Mouse (Mus musculus) embryonic fibroblast, embryonic 13.5 days (primary cell): Measurements from ENCODE around the gene Cfap300. TPM values are rescaled to one million over a fixed set of nuclear protein-coding genes. Genes with fewer than 3 reads are reported as not detected.
A peak's percentile ranks its signal among the peaks of the same experiment; 100 is the strongest.

Experiments used
- H3K27ac ChIP-seq: 2 replicates; pipeline ENCODE4 v1.5.1; 2012; ENCODE audit warnings: low read length, control low read depth, inconsistent platforms; ENCODE audit not compliant: insufficient read depth
- H3K4me1 ChIP-seq: 2 replicates; pipeline ENCODE4 v1.6.1; 2011; ENCODE audit warnings: low read length; ENCODE audit not compliant: control insufficient read depth, insufficient read depth
- H3K4me3 ChIP-seq: 2 replicates; pipeline ENCODE4 v1.5.1; 2011; ENCODE audit warnings: mild to moderate bottlenecking, control low read depth, low read length; ENCODE audit not compliant: insufficient read depth
- CTCF ChIP-seq: IDR thresholded peaks from 2 replicates; pipeline ENCODE4 v1.5.1; 2011; ENCODE audit warnings: mild to moderate bottlenecking, control low read depth, low read length, moderate library complexity, borderline replicate concordance; ENCODE audit not compliant: insufficient read depth
- POLR2A ChIP-seq: IDR thresholded peaks from 2 replicates; pipeline ENCODE4 v1.6.1; 2011; ENCODE audit warnings: low read depth, mild to moderate bottlenecking, control low read depth, low read length, moderate library complexity
- polyA plus RNA-seq: library from polyadenylated mRNA; stranded (reverse); fragments of >200 nt; gene quantifications from 2 replicates; pipeline ENCODE4 v1.2.4, GENCODE M21; 2011; ENCODE audit warnings: low read depth; ENCODE audit not compliant: missing spikeins, insufficient read length

Gene Cfap300
- polyA plus RNA-seq, 1 experiment = 8.4 TPM

DNA sequence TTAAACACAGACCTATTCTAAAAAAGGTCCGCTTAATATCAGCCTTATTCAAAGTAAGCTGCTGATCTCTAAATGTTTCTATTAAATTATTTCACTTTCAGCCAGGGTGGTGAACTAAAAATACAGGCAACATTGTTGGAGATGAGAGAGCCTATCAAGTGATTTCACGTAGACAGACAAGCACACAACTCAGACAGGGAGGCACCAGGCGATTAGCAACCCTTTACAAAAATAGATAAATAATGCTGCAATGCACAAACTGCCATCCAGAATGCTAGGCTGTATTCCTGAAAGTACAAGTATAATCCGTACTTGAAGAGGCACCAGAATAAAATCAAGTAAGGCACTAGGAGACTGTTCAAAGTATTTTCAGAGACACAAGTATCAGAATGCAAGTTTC is 58.3 kb downstream of the Cfap300 start:
- H3K4me1 ChIP-seq = peaks cover 10% of the 10 kb centered on the region
- H3K4me3 ChIP-seq = no peak overlapping the region
- H3K27ac ChIP-seq = no peak overlapping the region
- no peak for TF ChIP-seq CTCF
- TF ChIP-seq POLR2A = no peak

DNA sequence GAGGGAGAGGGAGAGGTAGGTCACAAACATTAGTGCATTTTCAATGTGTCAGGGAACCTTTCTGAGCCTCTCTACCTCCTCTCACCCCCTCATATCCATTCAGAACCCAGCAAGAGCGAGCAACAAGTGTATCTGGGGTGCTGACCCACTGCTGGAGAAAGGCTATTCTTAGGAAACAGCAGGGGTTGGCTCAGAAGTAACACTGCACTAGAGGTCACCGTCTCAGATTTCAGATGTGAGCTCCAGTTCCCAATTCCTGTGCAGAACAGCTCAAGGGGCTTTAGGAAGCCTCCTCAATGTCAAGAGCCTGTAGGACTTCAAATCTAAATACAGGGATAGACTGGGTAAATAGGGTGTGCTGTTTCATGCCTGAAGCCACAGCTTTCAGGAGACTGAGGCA is 59.0 kb downstream of the Cfap300 start:
- peak overlapping the region; percentile 6; the same call in 1 of the 2 replicates for H3K27ac ChIP-seq
- H3K4me1 ChIP-seq = peaks cover 12% of the 10 kb centered on the region

DNA sequence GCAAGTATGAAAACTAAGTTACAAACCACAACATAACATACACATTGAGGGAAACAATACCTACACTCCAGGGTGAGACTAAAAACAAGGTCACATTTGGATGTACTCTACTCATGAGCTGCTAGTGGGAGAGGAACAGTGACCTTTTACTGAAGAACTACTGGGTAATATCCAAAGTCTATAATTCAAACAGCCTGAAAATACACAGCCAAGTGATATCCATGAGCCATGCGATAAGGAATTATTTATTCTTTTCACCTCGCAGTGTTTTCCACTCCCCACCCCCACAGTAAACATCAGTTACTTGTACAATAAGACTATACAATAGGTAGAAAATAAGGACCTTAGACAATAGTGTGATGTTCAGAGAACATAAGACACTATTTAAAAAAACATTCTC is 62.5 kb downstream of the Cfap300 start:
- H3K27ac ChIP-seq = peak overlapping the region; percentile 91
- H3K4me3 ChIP-seq = no peak overlapping the region
- peaks cover 10% of the 10 kb centered on the region for H3K4me1 ChIP-seq
- TF ChIP-seq POLR2A (no peak), CTCF (no peak)

More for the DNA sequence above, 59.0 kb downstream of the Cfap300 start:
- TF ChIP-seq POLR2A = no peak
- no peak overlapping the region for H3K4me3 ChIP-seq

DNA sequence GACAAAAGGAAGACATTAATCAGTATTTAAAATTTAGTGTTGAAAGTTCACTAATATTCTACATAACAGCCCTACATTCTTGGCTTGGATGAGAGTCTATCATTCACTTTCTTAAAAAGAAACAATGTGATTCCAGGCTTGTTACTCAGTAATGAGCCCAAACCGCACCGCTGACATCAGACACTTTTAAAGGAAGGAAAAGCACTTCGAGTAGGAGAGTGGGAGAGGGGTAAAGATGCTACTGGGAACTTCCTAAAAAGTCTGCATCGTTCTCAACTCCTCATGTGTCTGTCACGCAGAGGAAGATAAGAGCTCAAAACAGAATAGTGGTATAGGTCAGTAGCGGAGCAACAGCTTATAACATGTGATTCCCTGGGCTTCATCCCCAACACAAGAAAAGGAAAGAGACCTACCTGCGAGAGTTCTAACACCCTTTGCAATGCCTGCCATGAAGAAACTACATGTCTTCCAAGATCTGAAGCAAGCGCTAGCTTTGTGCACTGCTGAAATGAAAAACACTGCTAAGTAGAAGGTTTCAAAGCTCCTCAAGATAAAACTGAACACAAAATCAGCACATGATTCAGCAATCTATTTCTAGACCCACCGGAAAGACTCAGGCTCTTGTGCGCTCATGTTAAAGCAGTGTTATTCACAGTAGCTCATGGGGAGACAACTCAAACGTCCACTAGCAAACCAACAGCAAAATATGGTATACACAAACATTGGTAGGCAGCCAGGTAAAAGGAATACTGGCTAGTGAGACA is 63.3 kb downstream of the Cfap300 start:
- H3K27ac ChIP-seq = peak overlapping the region; percentile 91
- TF ChIP-seq POLR2A (no peak), CTCF (no peak)
- no peak overlapping the region for H3K4me3 ChIP-seq
- peaks cover 9% of the 10 kb centered on the region for H3K4me1 ChIP-seq

DNA sequence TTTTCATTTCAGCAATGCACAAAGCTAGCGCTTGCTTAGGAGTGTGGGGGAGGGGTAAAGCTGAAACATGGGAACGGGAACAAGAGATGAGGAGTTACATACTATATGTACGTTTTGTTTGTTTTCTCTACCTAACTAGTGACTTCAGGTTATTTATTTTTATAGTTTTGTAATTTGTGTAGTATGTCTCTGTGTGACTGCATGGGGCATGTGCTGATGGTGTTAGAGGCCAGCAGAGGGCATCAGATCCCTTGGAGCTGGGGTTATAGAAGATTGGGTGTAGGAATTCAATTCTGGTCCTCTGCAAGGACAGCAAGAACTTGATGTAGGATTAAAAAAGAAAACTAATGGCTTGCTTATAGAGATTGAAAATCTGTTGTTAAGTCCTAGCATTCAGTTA is 64.1 kb downstream of the Cfap300 start:
- peaks cover 8% of the 10 kb centered on the region for H3K4me1 ChIP-seq
- no peak for TF ChIP-seq CTCF
- no peak for TF ChIP-seq POLR2A
- peak overlapping the region; percentile 53; the same call in 1 of the 2 replicates for H3K27ac ChIP-seq
- H3K4me3 ChIP-seq = no peak overlapping the region

DNA sequence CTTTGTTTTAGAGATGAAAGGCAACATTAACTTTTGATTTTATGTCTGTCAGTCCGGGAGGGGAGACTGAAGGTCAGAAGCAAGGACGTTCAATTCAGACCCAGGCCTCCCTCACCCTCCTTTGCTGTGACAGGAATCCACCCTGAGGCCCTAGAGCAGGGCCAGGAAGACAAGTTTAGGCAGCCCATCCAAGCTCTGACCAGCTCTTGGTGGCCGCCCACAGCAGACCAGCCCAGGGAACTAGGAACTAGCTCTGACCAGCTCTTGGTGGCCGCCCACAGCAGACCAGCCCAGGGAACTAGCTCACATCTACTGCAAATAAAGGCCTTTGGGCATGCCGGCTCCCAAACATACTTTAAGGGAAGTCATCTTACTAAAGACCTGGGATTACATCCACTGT is 65.0 kb downstream of the Cfap300 start:
- TF ChIP-seq POLR2A = no peak
- no peak for TF ChIP-seq CTCF
- H3K4me3 ChIP-seq = no peak overlapping the region
- H3K4me1 ChIP-seq = peaks cover 8% of the 10 kb centered on the region
- no peak overlapping the region for H3K27ac ChIP-seq

DNA sequence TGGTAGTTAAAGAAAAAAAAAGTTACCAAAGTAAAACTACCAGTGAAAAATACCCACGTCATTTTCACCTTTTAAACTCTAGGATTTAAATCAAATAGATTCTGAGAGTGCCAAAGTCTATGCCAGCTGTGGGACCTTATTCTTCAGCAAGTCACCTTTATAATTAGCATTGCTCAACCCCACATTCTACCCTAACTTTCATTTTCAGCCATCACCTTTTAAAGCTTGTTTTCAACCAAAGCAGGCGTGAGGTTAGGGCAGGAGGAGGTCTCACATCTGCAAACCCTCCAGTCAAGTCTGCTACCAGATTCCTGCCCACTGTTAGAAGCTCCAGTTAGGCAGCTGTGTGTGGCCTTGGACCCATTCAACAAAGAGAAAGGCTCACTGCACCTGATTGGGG is 70.6 kb downstream of the Cfap300 start:
- no peak overlapping the region for H3K4me3 ChIP-seq
- no peak for TF ChIP-seq CTCF
- no peak for TF ChIP-seq POLR2A
- peaks cover 9% of the 10 kb centered on the region; the same call in 1 of the 2 replicates for H3K4me1 ChIP-seq
- no peak overlapping the region for H3K27ac ChIP-seq

Other genes starting within 250 kb of the Cfap300 start
- gene Birc2, start 205.8 kb downstream of the Cfap300 start, polyA plus RNA-seq = 21.0 and 25.4 TPM in 2 replicates
- 29.3 and 33.7 TPM in 2 replicates for gene Birc3, start 169.6 kb downstream of the Cfap300 start, polyA plus RNA-seq
- 128 and 143 TPM in 2 replicates for gene Yap1, start 38.2 kb downstream of the Cfap300 start, polyA plus RNA-seq
- gene Cep126, start 91.5 kb upstream of the Cfap300 start, polyA plus RNA-seq = 2.9 and 4.9 TPM in 2 replicates